Mouse (Mus musculus) cerebellum, adult 11 months (tissue): ENCODE measurements around the gene Bloc1s5.
"Not testable (repeated sequence)": the region's sequence is repeated elsewhere in the genome, so short reads cannot be mapped to it uniquely, and the experiment has no call there.

ENCODE experiments used
- DNase-seq: peaks from one replicate; pipeline ENCODE4 v3.0.0; 2022

Bloc1s5 gene

DNA sequence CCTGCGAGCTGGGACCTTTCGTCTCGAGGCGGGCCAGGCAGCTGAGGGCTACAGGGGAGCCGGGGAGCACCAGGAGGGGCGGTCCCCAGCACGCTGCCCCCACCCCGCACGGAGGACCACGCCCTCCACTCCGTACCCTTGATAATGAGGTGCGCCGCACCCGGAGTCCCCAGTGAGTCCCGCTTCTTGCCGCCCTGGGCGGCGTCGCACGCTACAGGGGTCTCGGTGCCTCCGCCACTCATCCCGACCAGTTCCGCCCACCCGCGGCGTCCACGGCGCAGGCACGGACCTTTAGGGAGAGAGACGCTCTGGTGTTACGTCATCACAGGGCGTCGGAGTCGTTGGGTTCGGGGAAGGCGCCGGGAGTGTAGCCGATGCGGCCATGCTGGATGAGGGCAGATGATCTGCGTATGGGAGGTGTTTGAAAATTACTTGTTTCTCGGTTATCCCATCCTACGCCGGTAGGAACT, at the start of gene Bloc1s5:
TSS of gene Bloc1s5 (minus strand) at position 310 of the 470 bp plus-strand sequence.
- peak; percentile 95 for DNase-seq

DNA sequence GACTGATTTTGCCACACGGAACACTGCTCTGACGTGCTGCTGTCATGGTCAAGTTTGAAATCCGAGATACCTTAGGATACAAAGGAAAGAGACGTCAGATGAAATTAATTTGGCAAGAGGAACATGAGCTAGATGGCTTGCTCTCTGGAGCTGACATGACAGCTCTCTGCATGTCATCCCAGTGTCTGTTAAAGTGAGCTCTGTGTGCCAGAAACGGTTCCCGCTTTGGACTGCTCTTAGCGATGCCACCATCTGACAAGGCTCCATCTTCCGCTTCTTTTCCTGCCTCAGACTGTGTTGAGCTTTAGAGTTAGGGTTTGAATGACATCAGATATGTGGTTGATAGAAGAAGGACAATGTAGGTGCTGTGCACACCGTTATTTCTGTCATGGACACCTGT, 37.4 kb upstream of the Bloc1s5 start:
- DNase-seq: no peak

DNA sequence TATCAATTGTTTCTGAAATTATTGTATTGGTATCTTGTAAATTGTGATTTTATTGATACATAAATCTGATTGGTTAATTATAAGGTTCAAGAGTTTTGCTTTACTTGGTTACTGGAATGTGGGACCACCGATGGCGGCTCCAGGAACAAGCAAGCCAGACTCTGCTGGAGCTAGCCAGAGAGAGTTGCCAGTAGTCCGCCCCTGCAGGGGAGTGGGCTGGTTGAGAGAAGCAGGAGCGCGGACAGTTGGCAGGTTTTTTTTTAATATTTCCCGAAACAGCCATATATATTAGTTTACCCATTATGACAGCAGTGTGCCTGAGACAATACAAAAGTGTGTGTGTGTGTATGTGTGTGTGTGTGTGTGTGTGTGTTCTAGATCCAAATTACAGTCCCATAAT, 36.5 kb upstream of the Bloc1s5 start:
- DNase-seq: not testable (repeated sequence)

DNA sequence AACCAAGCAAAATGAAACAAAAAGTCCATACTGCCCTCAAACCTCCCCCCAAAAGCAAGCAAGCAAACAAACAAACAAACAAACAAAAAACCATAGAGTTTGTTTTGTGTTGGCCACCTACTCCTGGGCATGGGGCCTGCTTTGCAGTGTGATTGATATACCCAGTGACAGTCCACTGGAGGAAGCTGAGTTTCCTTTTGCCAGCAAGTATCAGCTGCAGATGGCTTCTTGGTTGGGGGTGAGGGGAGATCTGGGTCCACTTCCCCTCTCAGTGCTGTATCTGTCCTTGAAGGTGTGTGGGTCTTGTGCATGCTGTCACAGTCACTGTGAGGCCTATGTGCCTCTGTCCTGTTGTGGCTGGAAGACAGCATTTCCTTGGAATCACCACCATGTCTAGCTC, 35.1 kb upstream of the Bloc1s5 start:
- DNase-seq: no peak

DNA sequence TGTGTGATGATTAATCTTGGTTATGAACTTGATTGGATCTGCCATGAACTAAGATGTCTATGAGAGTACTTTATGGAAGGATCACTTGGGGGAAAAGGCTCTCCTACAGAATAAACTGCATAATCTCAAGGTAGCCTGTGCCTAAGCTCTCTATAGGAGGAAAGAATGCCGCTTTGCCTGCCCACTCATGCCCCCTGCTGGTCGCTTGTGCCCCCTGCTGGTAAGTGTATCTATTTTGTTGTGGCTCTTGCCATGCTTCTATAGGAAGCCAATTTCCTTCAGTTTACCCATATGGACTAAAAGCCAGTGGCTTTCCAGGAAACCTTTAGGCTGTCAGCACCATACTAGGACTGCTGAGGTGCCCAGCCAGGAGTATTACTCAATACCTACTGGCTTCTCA, 33.6 kb upstream of the Bloc1s5 start:
- DNase-seq: no peak

DNA sequence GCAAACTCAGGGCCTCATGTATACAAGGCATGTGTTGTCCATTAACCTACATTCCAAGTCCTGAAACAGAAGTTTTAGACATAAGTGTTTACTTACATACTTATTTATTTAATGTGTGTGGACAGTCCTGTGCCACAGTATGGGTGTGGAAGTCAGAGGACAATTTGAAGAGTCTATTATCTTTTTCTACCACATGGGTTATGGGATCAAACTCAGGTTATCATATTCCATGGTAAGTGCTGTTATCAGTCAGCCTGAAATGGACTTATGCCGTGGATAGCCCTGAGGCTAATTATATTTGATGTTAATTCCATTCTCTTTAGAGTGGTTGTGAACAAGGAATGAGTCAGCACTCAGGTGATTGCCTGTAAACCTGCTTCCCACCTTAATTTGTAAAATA, 29.8 kb upstream of the Bloc1s5 start:
- no peak for DNase-seq

DNA sequence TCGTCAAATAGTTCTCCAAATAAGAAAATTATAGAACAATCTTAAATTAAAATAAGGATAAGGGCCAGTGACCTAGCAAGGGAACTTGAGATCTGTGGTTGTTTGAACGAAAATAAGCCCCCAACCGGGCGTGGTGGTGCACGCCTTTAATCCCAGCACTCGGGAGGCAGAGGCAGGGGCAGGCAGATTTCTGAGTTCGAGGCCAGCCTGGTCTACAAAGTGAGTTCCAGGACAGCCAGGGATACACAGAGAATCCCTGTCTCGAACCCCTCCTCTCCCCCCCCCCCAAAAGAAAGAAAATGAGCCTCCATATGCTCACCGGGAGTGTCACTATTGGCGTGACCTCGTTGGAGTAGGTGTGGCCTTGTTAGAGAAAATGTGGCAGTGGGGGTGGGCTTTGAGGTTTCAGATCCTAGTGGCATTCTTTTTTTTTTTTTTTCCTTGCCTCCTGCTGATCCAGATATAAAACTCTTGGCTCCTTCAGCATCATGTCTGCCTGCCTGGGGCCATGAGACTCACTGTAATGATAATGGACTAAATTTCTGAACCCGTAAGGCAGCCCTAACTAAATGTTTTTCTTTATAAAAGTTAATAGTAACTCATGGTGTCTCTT, 24.7 kb upstream of the Bloc1s5 start:
- DNase-seq: no peak

DNA sequence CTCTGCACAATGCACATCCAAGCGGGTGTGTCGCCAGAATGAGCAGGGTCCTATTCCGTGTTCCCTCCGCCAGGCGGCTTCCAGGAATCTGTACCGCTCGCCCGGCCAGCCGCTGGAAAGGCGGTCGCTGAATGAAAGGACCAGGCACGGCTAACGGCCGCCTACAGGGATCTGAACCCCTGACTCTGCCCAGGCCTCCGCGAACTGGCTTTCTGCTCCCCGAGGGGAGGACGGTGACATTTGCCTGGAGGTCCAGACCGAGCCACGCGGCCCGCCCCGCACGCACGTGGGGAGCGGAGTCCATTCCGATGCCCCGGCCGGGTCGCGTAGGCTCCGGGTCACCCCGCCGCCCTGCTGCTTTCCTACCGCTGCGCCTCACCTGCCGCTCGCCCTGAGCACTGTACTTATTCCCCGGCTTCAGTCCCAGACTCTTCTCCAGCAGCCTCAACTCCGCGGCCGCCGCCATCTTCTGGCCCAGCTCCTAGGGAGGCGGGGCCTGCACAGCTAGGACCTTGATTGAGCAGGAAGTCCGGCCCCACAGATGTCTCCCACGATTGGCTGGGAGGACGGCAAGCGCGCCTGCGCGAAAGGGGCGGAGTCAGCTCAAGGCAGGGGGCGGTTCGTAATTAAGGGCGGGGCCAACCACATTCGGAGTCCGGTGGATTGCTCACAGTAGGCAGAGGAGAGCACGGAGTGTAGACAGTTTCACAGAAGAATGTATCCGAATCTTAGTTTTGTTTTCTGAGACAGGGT, 23.8 kb upstream of the Bloc1s5 start, which contains the start of gene Eef1e1:
TSS of gene Eef1e1 (minus strand) at position 531 of the 753 bp plus-strand sequence.
- DNase-seq: peak; percentile 94

DNA sequence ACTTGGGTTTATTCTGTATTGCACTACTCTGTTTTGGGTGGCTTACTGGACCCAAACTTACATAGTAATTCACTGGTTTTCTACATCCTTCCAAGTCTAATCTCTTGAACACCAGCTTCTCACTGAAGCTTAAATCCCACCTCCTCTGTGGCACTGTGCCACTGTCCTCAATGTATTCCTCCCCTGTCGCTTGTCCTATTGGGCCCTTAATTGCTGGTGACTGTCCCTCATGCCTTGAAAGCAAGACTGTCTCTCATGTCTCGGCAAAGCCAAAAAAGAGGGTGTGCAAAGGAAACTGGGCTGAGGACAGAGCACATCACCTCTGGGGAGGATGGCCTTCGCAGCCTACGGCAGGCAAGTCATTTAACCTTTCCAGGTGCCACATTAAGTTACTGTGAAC, 23.0 kb upstream of the Bloc1s5 start:
- DNase-seq: no peak

DNA sequence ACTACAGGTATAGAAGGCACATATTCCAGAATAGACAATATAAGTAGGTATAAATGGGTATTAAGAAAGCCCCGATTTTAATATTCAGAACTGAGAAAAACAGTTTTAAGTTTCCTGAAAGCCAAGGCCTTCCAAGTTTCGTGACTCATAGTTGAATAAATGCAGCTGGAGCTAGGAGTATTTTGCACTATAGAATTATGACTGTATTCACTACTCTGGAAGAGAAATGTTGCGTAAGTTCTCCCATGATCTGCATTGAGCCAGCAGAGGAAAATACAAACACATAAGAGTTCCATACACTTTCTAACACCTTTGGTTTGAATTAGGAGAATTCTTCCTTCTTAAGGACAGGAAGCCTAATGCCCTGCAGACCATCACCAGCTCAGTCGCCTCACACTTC, 15.4 kb upstream of the Bloc1s5 start:
- DNase-seq: no peak

DNA sequence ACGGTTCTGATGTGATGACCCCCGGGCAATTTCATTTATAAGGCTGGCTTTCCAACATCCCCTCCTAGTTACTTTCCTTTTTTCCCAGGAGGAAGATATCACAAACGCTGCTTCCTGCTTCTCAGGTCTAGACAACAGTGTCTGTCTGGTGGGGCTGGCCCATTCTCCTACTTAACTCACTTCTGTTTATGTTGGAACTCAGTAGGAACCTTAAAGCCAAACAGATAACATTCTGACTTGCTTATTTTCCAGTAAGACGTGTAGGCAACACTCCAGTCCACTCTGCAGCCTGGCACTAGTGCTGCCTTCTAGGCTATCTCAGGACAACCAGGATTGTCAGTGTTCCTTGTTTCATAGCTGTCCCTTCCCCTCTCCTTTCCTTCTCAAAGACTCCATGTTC, 14.2 kb upstream of the Bloc1s5 start:
- no peak for DNase-seq

DNA sequence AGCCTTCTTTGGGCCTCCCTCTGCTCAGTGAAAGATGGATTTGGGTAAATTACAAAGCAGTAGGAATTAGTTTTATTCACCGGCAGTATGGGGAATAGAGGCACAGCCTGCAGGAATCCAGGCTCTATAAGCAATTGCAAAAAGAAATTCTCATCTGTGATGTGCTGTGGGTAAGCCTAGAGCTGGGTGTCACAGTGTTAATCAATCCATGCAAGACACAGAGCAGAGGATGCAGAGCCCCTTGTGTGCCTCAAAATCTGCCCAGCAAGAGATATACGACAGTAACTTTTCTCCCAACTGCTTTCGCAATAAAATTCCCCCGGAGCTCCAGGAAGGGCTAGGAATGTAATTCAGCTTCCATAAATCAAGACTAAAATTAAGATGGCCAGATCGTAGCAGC, 6.5 kb upstream of the Bloc1s5 start:
- no peak for DNase-seq

DNA sequence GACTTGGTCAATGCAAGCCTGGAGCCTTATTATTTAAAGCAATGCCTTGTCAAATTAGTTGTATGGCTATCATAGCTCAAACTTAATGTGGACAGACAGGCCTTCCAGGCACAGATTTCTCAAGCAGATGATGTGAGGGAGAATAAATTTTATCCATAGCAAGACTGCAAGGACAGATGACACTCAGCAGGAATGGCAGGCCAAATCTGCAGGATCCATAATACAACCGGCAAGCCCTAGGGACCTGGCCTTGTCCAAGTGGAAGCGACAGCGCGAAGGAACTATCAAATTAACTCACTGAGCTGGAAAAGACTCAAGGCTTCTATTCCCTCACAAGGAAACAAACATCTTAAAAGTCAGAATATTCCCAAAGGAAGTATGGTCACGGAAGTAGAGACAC, 6.1 kb upstream of the Bloc1s5 start:
- no peak for DNase-seq

DNA sequence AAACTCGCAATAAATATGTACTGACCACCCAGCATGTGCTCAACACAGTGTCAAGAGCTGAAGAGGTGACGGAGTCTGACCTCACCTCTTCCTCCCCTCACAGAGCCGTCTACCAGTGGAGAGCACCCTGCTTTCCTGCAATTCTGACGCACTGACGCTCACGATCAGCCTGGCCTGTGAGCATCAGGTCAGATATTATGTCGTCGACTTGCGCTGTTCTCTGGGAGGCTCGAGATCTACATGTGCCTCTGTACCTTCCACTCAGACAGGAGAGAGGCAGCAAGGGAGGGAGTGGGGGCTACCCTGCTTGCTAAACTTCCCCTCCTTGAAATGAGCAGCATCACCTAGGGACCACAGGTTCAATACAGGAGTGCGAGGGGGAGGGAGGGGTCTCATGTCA, 3.8 kb upstream of the Bloc1s5 start:
- no peak for DNase-seq

DNA sequence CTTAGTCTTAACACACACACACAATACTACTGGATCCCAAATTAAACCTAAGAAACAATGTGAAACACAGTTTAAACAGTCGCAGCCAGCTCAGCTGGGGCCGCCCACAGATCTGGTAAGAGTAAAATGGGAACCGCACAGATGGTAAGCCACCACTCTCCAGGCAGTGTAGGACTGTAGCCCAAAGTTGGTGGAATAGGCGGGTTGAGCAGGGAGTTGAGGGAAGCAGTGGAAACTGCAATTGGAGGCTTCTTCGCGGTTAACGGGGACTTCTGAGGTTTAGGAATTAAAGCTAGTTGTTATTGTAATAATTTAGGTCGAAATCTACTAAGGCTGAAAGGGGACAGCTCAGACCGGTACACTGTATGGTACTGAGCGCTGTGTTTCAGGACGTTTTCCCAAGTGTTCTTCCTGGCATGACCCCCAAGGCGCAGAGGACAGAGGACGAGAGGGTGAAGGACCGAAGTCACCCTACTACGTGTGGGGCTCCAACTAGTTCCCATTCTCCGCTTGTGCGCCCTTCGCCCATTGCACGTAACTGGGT, 581 bp downstream of the Bloc1s5 start:
- DNase-seq: no peak

DNA sequence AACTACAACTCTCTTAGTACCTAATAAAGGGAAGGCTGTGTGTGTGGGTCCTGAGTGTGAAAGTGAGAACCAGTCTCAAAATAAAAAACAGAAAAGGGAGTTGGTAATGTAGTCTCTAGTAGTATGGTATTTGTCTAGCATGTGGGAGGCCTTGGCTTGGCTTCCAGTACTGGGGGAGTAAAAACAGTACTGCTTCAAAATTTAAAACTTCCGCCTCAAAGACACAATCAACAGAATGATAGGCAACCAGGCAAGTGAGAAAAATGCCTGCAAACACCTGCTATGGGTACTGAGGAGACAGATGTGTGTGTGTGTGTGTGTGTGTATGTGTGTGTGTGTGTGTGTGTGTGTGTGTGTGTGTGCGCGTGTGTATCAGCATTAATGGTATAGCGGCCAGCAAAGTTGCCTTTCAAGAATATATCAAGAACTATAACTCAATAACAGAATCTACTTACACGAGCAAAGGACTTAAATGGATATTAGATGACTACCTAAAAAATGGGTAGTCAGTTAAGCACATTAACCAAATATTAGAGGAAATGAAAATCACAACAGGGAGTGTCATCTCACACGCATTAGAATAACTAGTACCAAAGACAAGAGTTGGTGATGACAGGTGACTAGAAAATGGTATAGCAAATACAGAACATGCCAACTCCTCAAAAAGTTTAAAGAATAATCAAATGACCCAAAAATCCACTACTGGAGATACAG, 1.5 kb downstream of the Bloc1s5 start:
- no peak for DNase-seq

DNA sequence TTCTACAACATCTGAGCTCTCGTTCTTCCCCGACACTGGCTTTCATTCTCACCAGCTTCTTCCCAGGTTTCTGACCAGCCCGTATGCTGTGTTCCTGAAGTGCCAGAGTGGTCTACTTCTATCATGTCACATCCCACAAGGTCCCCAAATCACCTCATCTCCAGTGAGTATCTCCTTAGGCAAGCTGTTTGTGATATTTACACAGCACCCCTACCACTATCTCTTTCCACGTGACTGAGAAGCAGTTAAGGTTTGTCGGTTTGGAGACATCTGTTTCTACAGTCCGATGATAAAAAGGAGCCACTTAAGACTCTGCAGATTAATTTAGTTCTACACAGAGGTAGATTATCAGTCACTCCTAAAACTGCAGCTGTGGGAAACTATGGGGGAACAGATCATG, 2.4 kb downstream of the Bloc1s5 start:
- no peak for DNase-seq

DNA sequence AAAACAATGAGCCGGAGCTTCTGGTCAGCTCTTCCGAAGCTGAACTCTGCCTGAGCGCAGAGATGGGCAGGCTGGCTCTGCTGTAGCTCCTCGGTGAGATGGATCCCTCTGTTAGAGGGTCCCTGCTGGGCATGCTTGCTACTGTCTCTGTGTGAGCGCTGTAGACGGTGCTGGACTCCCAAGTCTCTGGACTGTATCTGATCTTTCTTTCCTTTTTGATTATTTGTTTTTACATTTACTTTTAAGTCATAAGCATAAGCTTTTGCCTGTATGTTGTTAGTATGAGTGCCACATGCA, 8.7 kb downstream of the Bloc1s5 start:
- no peak for DNase-seq

DNA sequence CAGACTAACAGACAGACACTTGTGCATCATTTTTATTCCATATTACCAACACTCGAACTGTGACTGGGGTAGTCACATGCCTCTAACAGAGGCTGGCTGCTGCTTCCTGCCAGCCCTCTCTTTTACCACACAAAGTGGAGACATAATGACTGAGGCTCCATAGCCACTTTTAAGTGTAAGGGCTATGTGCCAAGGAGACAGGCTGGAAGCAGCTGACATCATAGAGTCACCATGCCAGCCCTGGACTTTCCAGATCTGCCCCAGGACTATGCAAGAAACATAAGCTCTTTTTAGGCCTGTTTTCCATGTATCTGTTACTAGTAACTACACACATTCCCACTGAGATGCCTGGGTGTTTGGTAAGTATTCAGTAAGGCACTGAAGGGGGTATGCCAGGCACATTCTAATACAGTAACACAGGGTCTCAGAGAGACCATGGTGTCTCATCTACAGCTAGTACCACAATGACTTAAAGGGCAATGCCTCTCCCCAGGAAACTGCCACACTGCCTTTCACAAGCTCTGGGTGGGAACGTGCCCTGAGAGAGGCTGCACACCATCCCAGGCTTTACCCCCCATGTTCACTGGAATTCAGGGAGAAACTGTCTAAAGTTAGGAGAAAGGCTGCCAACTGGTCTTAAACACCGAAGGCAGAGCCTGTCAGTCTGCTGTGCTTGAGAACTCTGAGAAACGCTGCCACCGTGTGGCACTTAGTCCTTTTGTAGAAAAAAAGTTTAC, 9.2 kb downstream of the Bloc1s5 start:
- no peak for DNase-seq

DNA sequence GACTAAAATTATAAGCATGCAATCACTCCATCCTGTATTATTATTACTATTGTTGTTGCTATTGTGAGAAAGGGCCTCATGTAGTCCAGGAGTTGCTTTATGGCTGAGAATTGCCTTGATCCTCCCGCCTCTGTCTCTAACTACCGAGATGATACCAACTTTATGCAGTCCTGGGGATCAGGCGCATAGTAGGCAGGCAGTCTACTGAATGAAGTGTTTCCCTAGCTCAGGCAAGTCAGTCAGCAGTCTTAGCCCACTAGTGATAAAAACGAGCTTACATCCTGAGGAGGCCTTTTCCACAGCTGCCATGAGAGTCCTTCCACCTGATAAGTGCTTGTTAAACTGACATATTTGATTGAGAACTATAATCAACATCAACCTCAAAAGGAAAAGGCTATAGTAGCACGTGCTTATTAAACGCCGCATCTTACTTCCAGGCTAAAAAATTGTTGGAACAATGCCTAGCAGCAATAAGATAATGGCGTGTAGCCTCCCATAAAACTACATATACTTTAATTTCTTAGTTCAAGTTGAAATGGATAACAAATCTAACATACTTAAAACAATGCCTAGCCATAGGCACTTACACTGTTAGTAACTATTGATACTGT, 10.5 kb downstream of the Bloc1s5 start:
- DNase-seq: no peak

DNA sequence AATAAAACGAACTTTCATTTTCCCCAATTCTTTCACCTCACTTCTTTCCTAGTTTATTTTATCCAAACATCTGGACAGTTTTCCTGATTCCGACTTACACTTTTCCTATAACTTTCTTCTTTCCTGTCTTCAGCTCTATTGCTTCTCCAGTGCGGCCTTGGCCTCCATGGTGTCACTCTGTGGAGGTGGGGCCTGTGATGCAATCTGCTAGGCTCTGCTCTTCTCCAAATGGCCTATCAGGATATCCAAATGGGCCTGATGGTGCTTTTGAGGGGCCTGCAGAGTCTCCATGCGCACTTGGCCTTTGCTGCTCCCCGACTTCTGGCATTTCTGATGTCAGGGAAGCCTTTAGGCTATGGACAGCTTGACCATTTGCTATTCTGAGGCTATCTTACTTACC, 11.6 kb downstream of the Bloc1s5 start:
- no peak for DNase-seq

DNA sequence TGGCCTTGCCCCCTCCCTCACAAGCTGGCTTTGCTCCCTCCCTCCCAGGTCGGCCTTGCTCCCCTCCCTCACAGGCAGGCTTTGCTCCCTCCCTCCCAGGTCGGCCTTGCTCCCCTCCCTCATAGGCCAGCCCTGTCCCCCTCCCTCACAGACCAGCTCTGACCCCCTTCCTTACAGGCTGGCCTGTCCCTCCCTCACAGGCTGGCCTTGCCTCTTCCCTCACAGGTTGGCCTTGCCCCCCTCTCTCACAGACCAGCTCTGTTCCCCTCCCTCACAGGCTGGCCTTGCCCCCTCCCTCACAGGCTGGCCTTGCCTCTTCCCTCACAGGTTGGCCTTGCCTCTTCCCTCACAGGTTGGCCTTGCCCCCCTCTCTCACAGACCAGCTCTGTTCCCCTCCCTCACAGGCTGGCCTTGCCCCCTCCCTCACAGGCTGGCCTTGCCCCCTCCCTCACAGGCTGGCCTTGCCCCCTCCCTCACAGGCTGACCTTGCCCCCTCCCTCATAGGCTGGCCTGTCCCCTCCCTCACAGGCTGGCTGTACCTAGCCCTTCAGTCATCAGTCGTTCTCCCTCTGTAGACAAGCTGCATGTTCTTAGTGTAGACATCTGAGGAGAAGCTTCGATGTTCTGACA, 16.8 kb downstream of the Bloc1s5 start:
- not testable (repeated sequence) for DNase-seq
